Mouse (Mus musculus) G1E-ER4 (cell line): ENCODE data around the gene Dnah3. TPM values are rescaled to one million over a fixed set of nuclear protein-coding genes. Genes with fewer than 3 reads are reported as not detected.

Source experiments
- GATA1 ChIP-seq: IDR thresholded peaks from one replicate; pipeline ENCODE4 v1.8.0; 2012; ENCODE audit warnings: low read length, inconsistent platforms
- polyA plus RNA-seq: library from polyadenylated mRNA; stranded (reverse); fragments of >175 nt; gene quantifications from 2 replicates; pipeline ENCODE4 v1.2.3, GENCODE M21; 2012

Gene Dnah3
- polyA plus RNA-seq, 1 experiment: not detected

DNA sequence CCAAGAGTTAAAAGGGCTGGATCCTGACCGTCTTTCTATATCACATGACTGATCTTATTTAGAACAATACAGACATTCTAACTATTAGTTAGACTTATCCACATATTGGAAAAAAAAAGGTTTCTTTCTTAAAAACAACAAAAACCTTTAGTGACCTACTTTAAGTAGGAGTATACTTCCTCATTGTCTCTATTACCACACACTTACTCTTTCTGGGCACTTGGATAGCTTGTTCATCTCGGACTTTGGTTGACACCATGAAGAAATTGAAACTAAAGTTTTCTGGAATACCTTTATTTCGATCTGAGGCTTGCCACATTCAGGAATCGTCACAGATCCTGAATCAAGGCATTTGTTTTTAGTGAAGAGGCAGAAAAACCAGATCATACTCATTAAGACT lies 174.0 kb downstream of the Dnah3 start:
- TF ChIP-seq GATA1: no peak

DNA sequence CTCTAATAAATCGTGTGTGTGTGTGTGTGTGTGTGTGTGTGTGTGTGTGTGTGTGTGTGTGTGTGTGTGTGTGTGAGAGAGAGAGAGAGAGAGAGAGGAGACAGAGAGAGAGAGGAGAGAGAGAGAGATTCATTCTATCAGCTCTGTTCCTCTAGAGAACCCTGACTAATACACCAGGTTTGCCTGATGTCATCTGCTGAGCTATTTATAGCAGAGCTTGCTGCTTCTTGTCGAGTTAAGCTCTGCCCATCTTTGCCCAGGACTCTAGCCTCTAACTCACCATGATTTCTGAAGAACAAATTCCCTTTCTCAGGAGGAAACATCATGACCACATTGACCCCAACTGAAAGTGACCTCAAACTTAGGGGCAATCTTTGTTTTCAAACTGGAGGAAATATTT lies 174.6 kb downstream of the Dnah3 start:
- TF ChIP-seq GATA1: no peak

DNA sequence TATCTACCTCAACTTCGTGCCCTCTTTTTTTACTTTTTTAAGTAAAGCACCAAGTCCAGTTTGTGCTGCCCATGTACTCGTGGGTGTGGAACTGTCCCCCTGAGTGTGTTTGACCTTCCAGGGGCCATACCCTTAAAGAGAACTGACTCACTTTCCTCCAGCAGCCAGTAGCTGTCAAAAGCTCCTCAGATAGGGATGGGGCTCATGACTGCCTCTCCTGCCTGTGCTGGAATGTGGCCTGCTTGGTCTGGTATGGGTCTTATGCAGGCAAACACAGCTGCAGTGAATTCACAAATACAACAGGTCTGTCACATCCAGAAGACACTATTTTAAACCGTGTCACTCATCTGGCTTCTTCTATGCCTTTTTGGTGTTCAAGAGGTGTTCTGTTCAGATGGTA lies 183.4 kb downstream of the Dnah3 start:
- TF ChIP-seq GATA1: no peak

DNA sequence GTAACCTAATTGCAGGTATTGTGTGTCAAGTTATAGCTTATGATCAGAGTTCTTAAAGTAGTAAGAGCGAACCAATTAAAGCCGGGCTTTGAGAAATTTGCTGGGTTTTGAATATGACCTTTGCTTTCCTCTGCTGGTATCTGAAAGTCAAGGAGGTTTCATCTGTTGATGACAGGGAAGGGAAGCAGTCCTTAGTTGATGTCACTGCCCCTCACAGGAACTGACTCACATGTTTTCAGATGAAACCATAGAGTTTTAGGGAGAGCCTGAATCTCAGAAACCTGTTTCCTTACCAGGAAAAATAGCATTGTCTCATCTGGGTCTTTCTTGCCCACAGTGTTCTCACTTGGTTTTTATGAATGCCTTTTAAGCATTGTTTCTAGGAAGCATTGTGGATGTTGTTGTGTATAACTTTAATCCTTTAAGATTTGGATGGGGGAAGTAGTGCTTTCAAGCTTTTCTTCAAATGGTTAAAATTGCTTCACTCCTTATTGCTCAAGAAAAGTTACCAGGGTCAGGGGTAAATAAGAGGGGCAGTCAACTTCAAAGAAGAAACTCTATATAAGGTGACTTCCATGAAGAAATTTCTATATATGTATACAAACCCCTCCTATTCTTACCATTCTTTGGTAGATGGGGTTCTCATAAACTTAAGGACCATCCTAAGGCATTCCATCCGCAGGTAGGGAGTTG lies 188.4 kb downstream of the Dnah3 start:
- TF ChIP-seq GATA1: no peak

DNA sequence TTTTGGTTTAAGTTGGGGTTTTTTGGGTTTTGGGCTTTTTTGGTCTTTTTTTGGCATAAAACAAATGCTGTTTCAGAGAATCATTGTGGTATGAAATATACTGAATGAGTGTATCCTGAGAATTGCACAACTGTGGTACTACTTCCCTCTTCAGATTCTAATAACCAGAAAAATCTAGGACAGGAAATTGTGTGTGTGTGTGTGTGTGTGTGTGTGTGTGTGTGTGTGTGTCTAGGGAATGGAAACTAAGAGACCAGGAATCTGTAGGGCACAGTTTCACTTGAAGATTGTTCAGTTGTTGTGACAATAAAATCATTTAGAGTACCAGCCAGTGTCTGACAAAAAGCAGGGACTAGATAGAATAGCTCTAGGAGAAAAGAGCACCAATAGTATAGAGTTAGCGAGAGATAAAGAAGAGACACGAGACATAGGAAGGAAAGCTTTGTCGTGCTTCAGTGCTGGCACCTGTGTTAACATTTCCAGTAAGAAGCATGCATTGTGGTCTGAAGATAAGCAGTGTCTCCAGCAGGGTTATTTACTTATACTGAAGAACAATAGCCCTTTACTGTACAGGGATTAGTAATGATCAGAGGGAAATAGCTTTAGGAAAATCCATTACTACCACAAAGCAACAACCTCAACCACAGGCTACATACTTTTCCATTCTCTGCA lies 195.6 kb downstream of the Dnah3 start:
- TF ChIP-seq GATA1: no peak

DNA sequence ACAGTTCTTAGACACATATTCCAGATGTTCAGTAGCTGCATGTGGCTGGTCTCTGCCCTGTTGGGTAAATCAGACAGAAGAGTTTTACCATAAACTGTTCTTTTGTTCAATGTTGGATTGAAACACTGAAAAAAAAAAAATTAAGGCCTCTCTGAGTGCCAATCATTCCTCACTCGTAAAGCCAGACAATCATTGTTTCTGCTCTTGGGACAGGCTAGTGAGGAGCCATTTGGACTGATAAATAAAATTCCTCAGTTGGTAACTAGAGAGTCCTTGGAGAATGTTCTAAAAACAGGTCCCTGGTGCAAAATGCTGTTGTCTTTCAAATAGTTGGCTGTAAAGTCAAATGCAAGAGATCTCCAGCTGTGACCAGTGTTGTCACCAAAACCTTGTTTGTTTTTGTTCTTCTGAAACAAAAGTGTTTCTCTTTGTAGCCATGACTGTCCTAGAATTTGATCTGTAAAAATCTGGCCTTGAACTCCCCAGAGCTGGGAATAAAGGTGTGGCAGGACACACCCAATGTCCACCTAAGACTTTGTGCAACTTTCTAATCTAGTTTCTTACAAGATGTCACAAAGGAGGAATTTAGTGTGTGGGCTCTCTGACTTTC lies 196.7 kb downstream of the Dnah3 start:
- TF ChIP-seq GATA1: no peak

DNA sequence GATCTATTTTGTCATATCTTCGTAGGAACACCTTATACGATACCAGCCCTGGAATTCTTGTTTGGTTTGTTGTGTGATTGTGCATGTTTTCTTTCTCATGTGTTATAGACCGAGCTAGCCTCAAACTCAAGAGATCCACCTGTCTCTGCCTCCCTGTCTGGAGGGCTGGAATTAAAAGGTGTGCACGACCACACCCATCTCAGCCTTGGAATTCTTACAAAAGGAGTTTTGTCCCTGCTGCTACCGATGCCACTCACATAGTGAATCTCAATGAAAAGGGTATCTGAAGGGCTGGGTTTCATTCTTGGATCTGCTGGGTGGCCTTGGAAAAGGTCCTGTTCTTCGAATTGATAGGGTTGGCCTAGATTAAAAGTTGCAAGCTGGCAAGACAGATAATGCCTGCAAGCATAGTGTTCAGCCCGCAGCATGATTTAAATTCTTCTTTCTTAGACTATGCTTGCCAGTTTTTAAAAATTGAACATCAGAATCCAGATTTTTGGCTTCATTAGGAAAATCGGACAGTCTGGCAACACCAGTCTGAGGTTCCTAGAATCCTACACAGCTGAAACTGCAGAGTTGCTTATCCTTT lies 197.5 kb downstream of the Dnah3 start:
- TF ChIP-seq GATA1: no peak

DNA sequence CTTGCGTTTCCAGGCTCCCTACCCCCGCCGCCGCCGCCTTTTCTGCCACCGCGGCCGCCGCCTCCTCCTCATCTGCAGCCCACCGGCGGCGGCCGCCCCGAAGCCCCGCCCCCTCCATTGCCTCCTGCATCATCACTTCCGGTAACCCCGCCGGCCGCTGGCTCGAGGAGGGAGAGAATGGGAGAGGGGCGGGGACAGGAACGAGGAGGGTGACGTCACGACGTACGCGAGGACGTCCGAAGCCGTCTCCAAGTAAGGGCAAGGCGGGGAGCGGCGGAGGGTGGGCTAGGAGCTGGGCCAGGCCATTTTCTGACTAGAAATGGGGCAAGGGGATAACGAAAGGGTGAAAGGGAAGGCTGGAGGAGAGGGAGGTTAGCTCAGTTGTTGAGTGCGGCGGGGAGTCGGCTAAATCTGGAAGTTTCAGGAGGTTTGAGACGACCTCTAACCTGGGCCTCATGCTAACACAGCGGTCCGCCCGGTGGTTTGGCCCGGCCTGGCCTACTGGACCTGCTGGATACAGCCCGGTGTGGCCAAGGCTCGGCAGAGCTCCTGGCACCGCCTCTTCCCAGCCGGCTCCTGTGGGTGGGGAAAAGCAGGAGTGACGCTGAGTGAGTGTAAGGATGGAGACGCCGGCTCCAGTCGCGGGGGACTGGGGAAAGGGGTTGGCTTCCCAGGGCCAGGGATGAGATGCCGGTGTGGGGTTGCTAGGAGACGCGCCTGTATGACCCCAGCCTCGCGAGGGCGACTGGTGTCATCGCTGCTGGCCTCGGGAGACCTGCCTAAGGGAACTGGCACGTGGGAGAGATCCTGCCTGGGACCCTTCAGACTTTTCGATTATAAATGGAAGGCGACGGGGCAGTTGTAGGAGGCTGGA lies 199.2 kb downstream of the Dnah3 start, which contains the start of the genes Lyrm1 and Dcun1d3:
TSS of gene Lyrm1 (plus strand) at position 223 of the 874 bp plus-strand sequence.
TSS of gene Dcun1d3 (minus strand) at position 660 of the 874 bp plus-strand sequence.
- no peak for TF ChIP-seq GATA1

DNA sequence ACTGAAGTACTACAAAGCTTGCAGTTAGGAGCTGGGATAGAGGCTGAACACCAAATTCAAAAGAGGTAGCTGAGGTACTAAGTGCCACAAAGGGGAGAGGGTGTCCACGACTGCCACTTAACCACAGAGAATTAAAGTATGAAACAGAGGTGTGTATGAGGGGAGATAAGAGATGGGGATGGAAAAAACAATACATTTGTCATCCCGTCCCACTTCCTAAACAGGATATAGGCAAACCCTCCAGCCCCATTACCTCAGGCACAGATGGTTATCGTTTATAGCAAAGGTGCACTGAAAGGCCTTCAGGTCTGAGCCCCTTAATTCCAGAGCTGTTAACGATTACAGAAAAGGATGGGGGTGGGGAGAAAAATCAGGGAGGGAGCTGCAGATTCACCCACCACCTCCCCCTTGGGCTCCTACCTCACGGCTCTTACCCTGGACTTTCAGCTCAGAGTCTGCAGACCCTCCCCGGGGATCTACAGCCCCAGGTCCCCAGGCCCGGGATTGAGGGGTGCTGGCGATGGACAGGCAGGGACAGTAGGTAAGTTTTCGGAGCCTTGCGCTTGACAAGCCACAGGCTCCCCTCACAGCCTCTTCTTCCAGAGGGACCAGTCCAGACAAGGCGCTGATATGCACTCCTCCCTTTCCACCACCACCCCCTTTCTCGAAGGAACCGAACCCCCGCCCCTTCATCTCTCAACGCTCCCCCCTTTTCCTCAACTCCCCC lies 200.1 kb downstream of the Dnah3 start:
- TF ChIP-seq GATA1: no peak

DNA sequence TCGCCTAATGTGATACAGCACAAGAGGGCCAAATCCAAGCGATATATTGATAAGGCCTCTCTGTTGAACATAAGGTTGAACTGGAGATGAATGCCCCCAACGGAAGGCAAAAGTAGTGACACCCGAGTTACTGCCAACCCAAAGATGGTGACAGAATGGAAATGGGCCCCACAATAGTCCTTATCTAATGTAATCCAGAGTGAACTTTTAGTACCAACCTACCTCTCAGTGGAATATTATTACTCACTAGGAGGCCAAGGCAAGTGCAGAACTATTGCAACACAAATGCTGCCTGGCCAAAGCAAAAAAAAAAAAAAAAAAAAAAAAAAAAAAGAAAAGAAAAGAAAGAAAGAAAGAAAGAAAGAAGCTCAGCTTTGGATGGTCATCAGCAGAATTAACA lies 202.3 kb downstream of the Dnah3 start:
- no peak for TF ChIP-seq GATA1

DNA sequence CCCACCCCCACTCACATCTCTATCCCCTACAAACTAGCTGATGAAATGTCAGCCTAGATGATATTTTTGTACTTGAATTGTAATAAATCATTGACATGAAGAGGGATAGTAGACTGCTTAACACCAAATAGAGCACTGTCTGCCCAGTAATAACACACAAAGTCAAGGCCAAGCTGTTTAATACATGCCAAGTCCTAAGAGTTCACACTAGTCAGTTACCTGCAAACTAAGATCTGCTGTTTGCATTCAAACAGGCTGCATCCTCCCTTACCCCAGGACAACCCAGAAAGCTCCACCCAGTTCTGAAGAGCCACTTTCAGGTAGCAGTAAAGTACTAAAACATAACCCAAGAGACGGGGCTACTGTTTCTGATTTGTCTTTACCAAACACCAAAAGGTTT lies 202.9 kb downstream of the Dnah3 start:
- no peak for TF ChIP-seq GATA1

DNA sequence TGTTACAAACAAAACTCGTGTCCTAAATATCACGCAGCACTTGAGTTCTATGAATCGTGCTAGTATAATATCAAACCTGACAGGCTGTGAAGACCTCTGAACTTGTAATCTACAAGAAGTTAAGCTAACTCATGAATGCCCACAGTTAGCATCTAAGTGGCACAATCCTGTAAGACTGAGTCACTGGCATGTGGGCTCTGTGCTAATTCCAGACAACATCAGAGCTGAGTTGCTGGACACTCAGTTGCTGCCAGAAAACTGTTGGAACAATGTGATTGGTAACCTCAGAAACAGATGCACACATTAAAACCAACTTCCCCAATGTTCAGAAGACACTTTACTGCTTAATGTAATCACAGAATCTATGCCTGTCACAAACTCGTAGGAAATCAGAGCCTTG lies 207.2 kb downstream of the Dnah3 start:
- TF ChIP-seq GATA1: no peak

DNA sequence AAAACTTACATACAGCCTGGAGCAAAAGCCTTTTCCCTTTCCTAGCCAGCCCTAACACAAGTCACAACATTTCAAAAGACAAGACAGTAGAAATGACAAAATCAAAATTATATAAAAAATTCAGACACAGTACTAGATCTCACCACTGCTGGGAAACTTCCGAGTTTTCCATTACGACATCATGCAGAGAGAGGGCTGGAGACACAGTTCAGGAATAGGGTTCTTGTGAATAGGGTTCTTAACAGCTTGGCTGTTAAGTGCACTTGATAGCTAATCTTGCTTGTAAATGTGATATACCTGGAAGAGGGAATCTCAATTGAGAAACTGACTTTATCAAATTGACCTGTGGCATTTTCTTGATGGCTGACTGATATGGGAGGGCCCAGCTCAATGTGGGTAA lies 213.9 kb downstream of the Dnah3 start:
- no peak for TF ChIP-seq GATA1

DNA sequence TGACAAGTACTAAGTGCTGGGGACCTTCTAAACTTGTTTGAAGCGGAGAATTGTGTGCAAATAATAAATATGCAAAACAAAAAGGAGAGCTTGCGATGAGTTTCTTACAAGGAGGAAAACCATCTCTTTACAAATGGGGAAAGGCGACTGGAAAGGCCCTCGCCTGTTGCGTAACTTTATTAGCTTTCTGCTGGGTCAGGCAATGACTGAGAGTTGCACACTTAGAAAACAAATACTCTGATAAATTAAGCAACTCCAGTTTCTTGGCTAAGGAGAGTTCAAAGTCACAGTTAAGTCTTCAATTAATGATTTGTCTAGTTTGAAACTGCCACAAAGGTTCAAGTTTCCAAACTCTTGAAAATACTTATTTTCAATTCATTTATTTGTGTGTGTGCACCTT lies 214.7 kb downstream of the Dnah3 start:
- no peak for TF ChIP-seq GATA1

DNA sequence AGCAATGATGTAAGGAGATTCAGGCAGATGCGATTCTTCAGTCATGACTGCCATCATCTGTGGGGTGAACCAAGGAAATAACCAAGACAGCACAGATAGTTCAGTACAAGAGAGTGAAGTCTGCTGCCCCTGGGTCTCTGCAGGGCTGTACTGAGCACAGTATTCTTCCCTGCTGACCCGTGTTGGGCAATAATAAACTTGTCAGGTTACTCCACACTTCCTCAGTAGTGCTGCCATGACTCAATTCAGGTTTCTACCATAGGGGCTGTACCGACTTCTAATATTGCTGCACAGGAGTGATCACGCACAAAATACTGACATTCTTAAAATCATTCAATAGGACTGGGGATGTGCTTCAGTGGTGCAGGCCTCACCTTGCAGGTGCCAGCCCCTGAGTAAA lies 215.9 kb downstream of the Dnah3 start:
- TF ChIP-seq GATA1: no peak
